Mouse (Mus musculus) myocyte (in vitro differentiated cells): ENCODE measurements around the gene Nkx2-3. TPM values are rescaled to one million over a fixed set of nuclear protein-coding genes. Genes with fewer than 3 reads are reported as not detected.

Experiments used
- H3K27me3 ChIP-seq: one replicate; pipeline ENCODE4 v1.6.1; 2011; ENCODE audit not compliant: control insufficient read depth, insufficient read depth, insufficient read length
- H3K36me3 ChIP-seq: one replicate; pipeline ENCODE4 v1.6.1; 2011; ENCODE audit not compliant: control insufficient read depth, insufficient read depth
- H3K4me2 ChIP-seq: one replicate; pipeline ENCODE4 v1.6.1; 2011; ENCODE audit warnings: low read depth, control low read depth
- H3K4me3 ChIP-seq: one replicate; pipeline ENCODE4 v1.5.1; 2011; ENCODE audit warnings: mild to moderate bottlenecking, control low read depth, moderate library complexity
- H3K79me2 ChIP-seq: one replicate; pipeline ENCODE4 v1.6.1; 2011; ENCODE audit not compliant: control insufficient read depth, insufficient read depth
- H3ac ChIP-seq: one replicate; pipeline ENCODE4 v1.6.1; 2011; ENCODE audit not compliant: control insufficient read depth, insufficient read length
- CEBPB ChIP-seq: IDR thresholded peaks from 2 replicates; pipeline ENCODE4 v1.6.1; 2011; ENCODE audit warnings: mild to moderate bottlenecking, moderate library complexity; ENCODE audit not compliant: poor library complexity, insufficient read depth, severe bottlenecking
- E2F4 ChIP-seq: IDR thresholded peaks from one replicate; pipeline ENCODE4 v1.6.1; 2011; ENCODE audit warnings: mild to moderate bottlenecking, control low read depth, moderate library complexity; ENCODE audit not compliant: insufficient read depth
- MAX ChIP-seq: IDR thresholded peaks from one replicate; pipeline ENCODE4 v1.6.1; 2011; ENCODE audit warnings: low read depth, mild to moderate bottlenecking, control low read depth
- MYOD1 ChIP-seq, 3 experiments: IDR thresholded peaks; one replicate each; pipeline ENCODE4 v1.6.1; 2011; ENCODE audit warnings: control low read depth in 2 of 3, low read depth in 2 of 3, mild to moderate bottlenecking in 2 of 3, moderate library complexity in 1 of 3; ENCODE audit not compliant: insufficient read length in 2 of 3, control insufficient read depth in 1 of 3
- MYOG ChIP-seq, 3 experiments: IDR thresholded peaks; one replicate each; pipeline ENCODE4 v1.6.1; 2011; ENCODE audit warnings: control low read depth in 2 of 3, low read depth in 2 of 3, mild to moderate bottlenecking in 2 of 3; ENCODE audit not compliant: insufficient read length in 2 of 3, control insufficient read depth in 1 of 3, insufficient read depth in 1 of 3
- POLR2A ChIP-seq: IDR thresholded peaks from one replicate; pipeline ENCODE4 v1.6.1; 2011; ENCODE audit warnings: low read depth, mild to moderate bottlenecking, control low read depth, moderate library complexity; ENCODE audit not compliant: insufficient read length
- POLR2AphosphoS2 ChIP-seq: IDR thresholded peaks from one replicate; pipeline ENCODE4 v1.6.1; 2011; ENCODE audit warnings: low read depth, control low read depth; ENCODE audit not compliant: insufficient read length
- REST ChIP-seq: IDR thresholded peaks from one replicate; pipeline ENCODE4 v1.6.1; 2011; ENCODE audit warnings: mild to moderate bottlenecking, control low read depth, moderate library complexity; ENCODE audit not compliant: insufficient read depth, insufficient read length
- SRF ChIP-seq: IDR thresholded peaks from one replicate; pipeline ENCODE4 v1.6.1; 2011; ENCODE audit warnings: low read depth; ENCODE audit not compliant: control insufficient read depth, insufficient read length
- TCF12 ChIP-seq: IDR thresholded peaks from one replicate; pipeline ENCODE4 v1.6.1; 2011; ENCODE audit warnings: mild to moderate bottlenecking, control low read depth; ENCODE audit not compliant: poor library complexity, insufficient read depth, severe bottlenecking
- TCF3 ChIP-seq: IDR thresholded peaks from one replicate; pipeline ENCODE4 v1.6.1; 2011; ENCODE audit warnings: low read depth, control low read depth; ENCODE audit not compliant: insufficient read length
- USF1 ChIP-seq: IDR thresholded peaks from one replicate; pipeline ENCODE4 v1.6.1; 2011; ENCODE audit warnings: low read depth, mild to moderate bottlenecking, control low read depth, moderate library complexity
- polyA plus RNA-seq: library from polyadenylated mRNA; unstranded; fragments of >200 nt; fragmentation: generic; extraction: Trizol; gene quantifications from one replicate; pipeline ENCODE4 v1.2.1, GENCODE M21; 2012; ENCODE audit warnings: missing spikeins

Gene Nkx2-3
- polyA plus RNA-seq, 1 experiment: not detected

- no peak overlapping the region for H3ac ChIP-seq
- no peak for TF ChIP-seq TCF3
- no peak for TF ChIP-seq REST
- TF ChIP-seq USF1: no peak
- TF ChIP-seq POLR2AphosphoS2: no peak
- TF ChIP-seq TCF12: no peak
- no peak for TF ChIP-seq SRF
- no peak for TF ChIP-seq E2F4
- TF ChIP-seq CEBPB: no peak
- H3K36me3 ChIP-seq: no peaks in the 10 kb centered on the region
- peaks cover 13% of the 10 kb centered on the region for H3K27me3 ChIP-seq
- H3K4me2 ChIP-seq: no peak overlapping the region
- H3K4me3 ChIP-seq: no peak overlapping the region
- H3K79me2 ChIP-seq: no peaks in the 10 kb centered on the region
These were observed 11.4 kb upstream of the Nkx2-3 start for GRCm38 (mm10) chr19:43600545-43601331.

- TF ChIP-seq MYOG (IDR thresholded peaks at IDR 0.05; ENCODE audit: control insufficient read depth in 1 of 3, insufficient read depth in 1 of 3, insufficient read length in 2 of 3, low read depth in 2 of 3) (no peak), TCF3 (no peak), POLR2AphosphoS2 (no peak), MAX (no peak), SRF (no peak), REST (no peak), POLR2A (no peak), USF1 (no peak), E2F4 (no peak)
- Histone ChIP-seq H3K4me3 (no peak overlapping the region), H3K27me3 (peaks cover 6% of the 10 kb centered on the region), H3K79me2 (no peaks in the 10 kb centered on the region), H3K36me3 (no peaks in the 10 kb centered on the region), H3K4me2 (no peak overlapping the region), H3ac (no peak overlapping the region)
These were observed 10.7 kb upstream of the Nkx2-3 start for GRCm38 (mm10) chr19:43601440-43601839.

GRCm38 (mm10) chr19:43601996-43602590 is 10.0 kb upstream of the Nkx2-3 start:
- H3ac ChIP-seq: no peak overlapping the region
- no peaks in the 10 kb centered on the region for H3K79me2 ChIP-seq
- peaks cover 5% of the 10 kb centered on the region for H3K27me3 ChIP-seq
- no peak overlapping the region for H3K4me3 ChIP-seq
- TF ChIP-seq TCF3 (no peak), POLR2AphosphoS2 (no peak)
- no peaks in the 10 kb centered on the region for H3K36me3 ChIP-seq
- no peak overlapping the region for H3K4me2 ChIP-seq

- Histone ChIP-seq H3K4me3 (no peak overlapping the region), H3K36me3 (no peaks in the 10 kb centered on the region), H3K79me2 (no peaks in the 10 kb centered on the region), H3ac (no peak overlapping the region), H3K27me3 (peaks cover 5% of the 10 kb centered on the region), H3K4me2 (no peak overlapping the region)
- TF ChIP-seq E2F4: no peak
- no peak for TF ChIP-seq MAX
- no peak for TF ChIP-seq SRF
- TF ChIP-seq USF1: no peak
These were observed 8.6 kb upstream of the Nkx2-3 start for GRCm38 (mm10) chr19:43603521-43603920.

- no peaks in the 10 kb centered on the region for H3K79me2 ChIP-seq
These were observed 7.5 kb upstream of the Nkx2-3 start for GRCm38 (mm10) chr19:43604492-43605120.

More at GRCm38 (mm10) chr19:43604492-43605120, 7.5 kb upstream of the Nkx2-3 start:
- H3ac ChIP-seq: no peak overlapping the region
- H3K4me3 ChIP-seq: no peak overlapping the region
- TF ChIP-seq MYOG (IDR thresholded peaks at IDR 0.05; ENCODE audit: control insufficient read depth in 1 of 3, insufficient read depth in 1 of 3, insufficient read length in 2 of 3, low read depth in 2 of 3): peak in 2 of 3 experiments; percentile 10 to 36
- TF ChIP-seq E2F4: no peak
- TF ChIP-seq MYOD1 (IDR thresholded peaks at IDR 0.05; ENCODE audit: control insufficient read depth in 1 of 3, insufficient read length in 2 of 3, low read depth in 2 of 3): no peak
- TF ChIP-seq POLR2AphosphoS2: no peak
- TF ChIP-seq CEBPB: no peak
- TF ChIP-seq USF1: peak; percentile 55
- no peak for TF ChIP-seq MAX
- TF ChIP-seq TCF12: no peak
- no peak for TF ChIP-seq TCF3
- H3K36me3 ChIP-seq: no peaks in the 10 kb centered on the region
- H3K27me3 ChIP-seq: peaks cover 5% of the 10 kb centered on the region
- no peak overlapping the region for H3K4me2 ChIP-seq
